Mouse (Mus musculus) midbrain, embryonic 11.5 days (tissue): ENCODE measurements around the gene Slc25a29. TPM values are rescaled to one million over a fixed set of nuclear protein-coding genes. Genes with fewer than 3 reads are reported as not detected.

Source experiments
- microRNA counts: library from miRNA; unstranded; fragments of <30 nt; microRNA quantifications from one replicate; lab custom pipeline; 2015
- microRNA-seq: library from miRNA; unstranded; fragments of <30 nt; microRNA quantifications from one replicate; pipeline ENCODE4, GENCODE M21; 2017
- polyA plus RNA-seq: library from polyadenylated mRNA; unstranded; fragments of >200 nt; fragmentation: Nextera tagmentation; extraction: Ambion mirVana; gene quantifications from 2 replicates; pipeline ENCODE4 v1.2.1, GENCODE M21; 2014

Gene Slc25a29
- polyA plus RNA-seq, 1 experiment from 2014 or later = 13.0 TPM

MicroRNAs within 50 kb of the gene (microRNA counts, 519-probe panel; counts per million panel counts)
- microRNA mmu-miR-345-3p (lab: Ali Mortazavi, UCI) = not detected
- microRNA mmu-miR-345-5p (lab: Ali Mortazavi, UCI) = 3,993 counts per million, percentile 31 among the panel's probes with 10 or more counts

Small RNA genes lying within 50 kb of the gene (microRNA-seq; reads per million reads assigned to microRNA genes)
- gene Mir345 = 190 reads per million, percentile 62 among the genes with 10 or more reads in this experiment

Other genes with a start within 250 kb of the Slc25a29 start
- 1.0 TPM in 2 replicates for gene Degs2, start 133.6 kb downstream of the Slc25a29 start, polyA plus RNA-seq
- 19.0 and 19.5 TPM in 2 replicates for gene Yy1, start 42.9 kb downstream of the Slc25a29 start, polyA plus RNA-seq
- gene Slc25a47, start 163 bp upstream of the Slc25a29 start, polyA plus RNA-seq = 9.8 TPM in 2 replicates
- gene Wdr25, start 57.7 kb upstream of the Slc25a29 start, polyA plus RNA-seq = 4.7 and 5.0 TPM in 2 replicates
- 128 TPM in 2 replicates for gene Wars, start 58.3 kb upstream of the Slc25a29 start, polyA plus RNA-seq
- 9.2 and 9.3 TPM in 2 replicates for gene Begain, start 232.3 kb upstream of the Slc25a29 start, polyA plus RNA-seq